Mouse (Mus musculus) ovary, postnatal 36 days (tissue): ENCODE results near the gene Mageb5.
"Not testable (repeated sequence)": the region's sequence is repeated elsewhere in the genome, so short reads cannot be mapped to it uniquely, and the experiment has no call there.

ENCODE experiments used
- DNase-seq: peaks from one replicate; pipeline ENCODE4 v3.0.0; 2022; ENCODE audit warnings: low spot score, mixed read lengths

The Mageb5 gene

GRCm38 (mm10) chrX:91782918-91783317 lies at the start of gene Mageb5:
Gene Mageb5 (minus strand): TSS chrX:91783018.
- not testable (repeated sequence) for DNase-seq

DNA sequence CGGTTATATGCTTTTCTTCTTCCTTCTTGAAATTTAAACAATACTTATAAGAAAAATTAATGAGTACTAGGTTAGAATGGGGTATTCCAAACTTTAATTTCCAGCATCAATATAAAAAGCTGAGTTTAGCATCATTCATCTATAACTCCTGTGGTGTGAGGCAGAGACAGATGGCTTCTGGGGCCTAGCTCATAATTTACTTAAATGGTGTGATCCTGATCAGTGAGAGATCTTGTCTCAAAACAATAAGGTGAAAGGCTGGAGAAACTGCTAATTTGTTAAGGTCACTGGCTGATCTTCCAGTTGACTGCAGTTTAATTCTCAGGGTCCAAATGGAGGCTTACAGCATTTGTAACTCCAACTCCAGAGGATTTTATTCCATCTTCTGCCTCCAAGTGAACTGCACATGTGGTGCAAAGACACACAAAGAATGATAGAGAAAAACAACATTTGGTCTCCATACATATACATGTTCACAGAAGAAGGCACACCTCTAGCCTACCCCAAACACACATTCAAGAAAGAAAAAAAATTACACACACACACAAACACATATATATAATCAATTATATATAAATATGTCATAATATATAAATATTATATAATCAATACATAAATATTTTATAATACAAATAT lies 23.1 kb downstream of the Mageb5 start:
- not testable (repeated sequence) for DNase-seq
